Mouse (Mus musculus): ENCODE results near the gene Rtbdn.
"Not testable (repeated sequence)": the region's sequence is repeated elsewhere in the genome, so short reads cannot be mapped to it uniquely, and the experiment has no call there.

Gene Rtbdn

GRCm38 (mm10) chr8:84946528-84947240 is at the start of gene Rtbdn:
Rtbdn (plus strand) TSS chr8:84946991.
- DNase-seq (ENCODE audit: extremely low spot score, low read depth, low spot score): no peak

GRCm38 (mm10) chr8:84901071-84901470 is 45.7 kb upstream of the Rtbdn start:
- no peak for DNase-seq (ENCODE audit: extremely low spot score, low read depth, low spot score)

GRCm38 (mm10) chr8:84901752-84902151 is 45.0 kb upstream of the Rtbdn start, which contains the start of gene Klf1:
Klf1 (plus strand) TSS chr8:84901928.
- no peak for DNase-seq (ENCODE audit: extremely low spot score, low read depth, low spot score)

- no peak for DNase-seq (ENCODE audit: extremely low spot score, low read depth, low spot score)
These were observed 44.3 kb upstream of the Rtbdn start for GRCm38 (mm10) chr8:84902367-84902919.

GRCm38 (mm10) chr8:84902920-84903661 is 43.7 kb upstream of the Rtbdn start:
- DNase-seq (ENCODE audit: extremely low spot score, low read depth, low spot score): no peak

GRCm38 (mm10) chr8:84904351-84904750 is 42.4 kb upstream of the Rtbdn start:
- DNase-seq (ENCODE audit: extremely low spot score, low read depth, low spot score): no peak

GRCm38 (mm10) chr8:84907037-84907436 is 39.8 kb upstream of the Rtbdn start:
- no peak for DNase-seq (ENCODE audit: extremely low spot score, low read depth, low spot score)

GRCm38 (mm10) chr8:84907493-84907892 is 39.3 kb upstream of the Rtbdn start:
- no peak for DNase-seq (ENCODE audit: extremely low spot score, low read depth, low spot score)

GRCm38 (mm10) chr8:84907979-84908378 is 38.8 kb upstream of the Rtbdn start:
- not testable (repeated sequence) for DNase-seq (ENCODE audit: extremely low spot score, low read depth, low spot score)

- peak; percentile 84 for DNase-seq (ENCODE audit: extremely low spot score, low read depth, low spot score)
These were observed 38.2 kb upstream of the Rtbdn start, which contains the start of gene Dnase2a for GRCm38 (mm10) chr8:84908421-84909161. Dnase2a (plus strand) TSS chr8:84908560.

- no peak for DNase-seq (ENCODE audit: extremely low spot score, low read depth, low spot score)
These were observed 37.5 kb upstream of the Rtbdn start for GRCm38 (mm10) chr8:84909162-84909767.

GRCm38 (mm10) chr8:84909949-84910348 is 36.8 kb upstream of the Rtbdn start:
- no peak for DNase-seq (ENCODE audit: extremely low spot score, low read depth, low spot score)

- DNase-seq (ENCODE audit: extremely low spot score, low read depth, low spot score): no peak
These were observed 36.2 kb upstream of the Rtbdn start for GRCm38 (mm10) chr8:84910551-84910950.

- DNase-seq (ENCODE audit: extremely low spot score, low read depth, low spot score): no peak
These were observed 34.9 kb upstream of the Rtbdn start for GRCm38 (mm10) chr8:84911854-84912253.

- DNase-seq (ENCODE audit: extremely low spot score, low read depth, low spot score): no peak
These were observed 34.4 kb upstream of the Rtbdn start for GRCm38 (mm10) chr8:84912391-84912790.

- DNase-seq (ENCODE audit: extremely low spot score, low read depth, low spot score): no peak
These were observed 33.8 kb upstream of the Rtbdn start for GRCm38 (mm10) chr8:84912895-84913501.

- DNase-seq (ENCODE audit: extremely low spot score, low read depth, low spot score): no peak
These were observed 33.3 kb upstream of the Rtbdn start for GRCm38 (mm10) chr8:84913502-84913900.

GRCm38 (mm10) chr8:84913960-84914359 is 32.8 kb upstream of the Rtbdn start:
- DNase-seq (ENCODE audit: extremely low spot score, low read depth, low spot score): no peak

- DNase-seq (ENCODE audit: extremely low spot score, low read depth, low spot score): no peak
These were observed 31.5 kb upstream of the Rtbdn start for GRCm38 (mm10) chr8:84915269-84915668.

GRCm38 (mm10) chr8:84917781-84918180 is 29.0 kb upstream of the Rtbdn start:
- DNase-seq (ENCODE audit: extremely low spot score, low read depth, low spot score): no peak
